Mouse (Mus musculus) stomach, embryonic 15.5 days (tissue): Measurements from ENCODE around the gene Zfp335. TPM values are rescaled to one million over a fixed set of nuclear protein-coding genes. Genes with fewer than 3 reads are reported as not detected.
"Not testable (repeated sequence)": the region's sequence is repeated elsewhere in the genome, so short reads cannot be mapped to it uniquely, and the experiment has no call there.

ENCODE experiments used
- ATAC-seq: fragments of 200-750 bp; cut with Nextera tagmentation; 2 replicates; pipeline ENCODE4 v1.8.0; 2017; ENCODE audit warnings: low read depth, moderate number of reproducible peaks, moderate TSS enrichment; ENCODE audit not compliant: insufficient read depth, low FRiP score
- H3K27ac ChIP-seq: fragments of 300-500 bp; sonication (generic); 2 replicates; pipeline ENCODE4 v1.5.1; 2015; ENCODE audit warnings: mild to moderate bottlenecking, inconsistent platforms
- H3K27me3 ChIP-seq: fragments of 300-500 bp; sonication (generic); replicated peaks from 2 replicates; pipeline ENCODE4 v1.6.1; 2015; ENCODE audit warnings: inconsistent platforms
- H3K36me3 ChIP-seq: fragments of 300-500 bp; sonication (generic); 2 replicates; pipeline ENCODE4 v1.6.1; 2015; ENCODE audit warnings: inconsistent platforms
- H3K4me1 ChIP-seq: fragments of 300-500 bp; sonication (generic); 2 replicates; pipeline ENCODE4 v1.6.1; 2015; ENCODE audit warnings: inconsistent platforms
- H3K4me2 ChIP-seq: fragments of 300-500 bp; sonication (generic); 2 replicates; pipeline ENCODE4 v1.6.1; 2015; ENCODE audit warnings: mild to moderate bottlenecking, inconsistent platforms
- H3K4me3 ChIP-seq: fragments of 300-500 bp; sonication (generic); replicated peaks from 2 replicates; pipeline ENCODE4 v1.5.1; 2015; ENCODE audit warnings: inconsistent platforms
- H3K9ac ChIP-seq: fragments of 300-500 bp; sonication (generic); 2 replicates; pipeline ENCODE4 v1.6.1; 2015; ENCODE audit warnings: inconsistent platforms
- H3K9me3 ChIP-seq: fragments of 300-500 bp; sonication (generic); 2 replicates; pipeline ENCODE4 v1.6.1; 2016; ENCODE audit warnings: inconsistent platforms
- WGBS: fragments of 180-500 bp; shearing (Covaris S2); methylation state at CpG from one replicate; pipeline ENCODE4 v1.1.7; 2015; 5-methylcytosine and 5-hydroxymethylcytosine counted together
- polyA plus RNA-seq: library from polyadenylated mRNA; unstranded; fragments of >200 nt; fragmentation: Nextera tagmentation; extraction: Ambion mirVana; gene quantifications from 2 replicates; pipeline ENCODE4 v1.2.1, GENCODE M21; 2015

Zfp335 gene
- polyA plus RNA-seq, 1 experiment from 2014 or later, result 10.6 TPM

GRCm38 (mm10) chr2:164875648-164876047 is 35.9 kb downstream of the Zfp335 start:
- not testable (repeated sequence) for H3K4me3 ChIP-seq, H3K4me2 ChIP-seq, H3K9me3 ChIP-seq, H3K9ac ChIP-seq, H3K27me3 ChIP-seq, H3K27ac ChIP-seq, ATAC-seq, H3K36me3 ChIP-seq
- WGBS, result 51% methylated on average over 2 of the region's 2 CpGs
- H3K4me1 ChIP-seq, result peaks cover 22% of the 10 kb centered on the region

DNA sequence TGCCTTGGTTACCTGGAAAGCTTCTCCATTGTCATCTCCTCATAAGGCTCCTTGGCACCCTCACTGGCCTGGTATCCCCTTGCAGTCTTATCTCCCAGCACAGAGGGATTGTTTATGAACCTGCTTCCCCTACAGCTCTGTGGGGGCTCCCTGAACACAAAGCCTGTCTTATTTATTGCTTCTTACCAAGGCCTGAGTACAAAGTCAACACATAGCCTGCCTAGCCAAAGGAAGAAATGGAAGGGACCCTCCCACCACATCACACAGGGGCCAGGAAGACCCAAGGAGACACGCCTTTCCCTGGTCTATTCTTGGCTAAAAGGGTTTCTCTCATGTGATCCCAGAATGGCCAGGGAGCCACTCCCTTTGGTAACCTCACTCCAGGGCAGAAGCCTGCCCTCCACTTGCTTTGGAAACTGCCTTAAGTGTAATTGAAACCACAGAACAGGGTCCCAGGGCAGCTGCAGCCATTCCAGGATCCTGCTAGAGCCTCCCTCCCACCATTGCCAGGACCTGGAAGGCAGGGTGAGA is 37.3 kb downstream of the Zfp335 start:
- H3K9ac ChIP-seq, result no peak overlapping the region
- WGBS, result 29% methylated on average over 1 of the region's 1 CpGs
- ATAC-seq, result no peak

DNA sequence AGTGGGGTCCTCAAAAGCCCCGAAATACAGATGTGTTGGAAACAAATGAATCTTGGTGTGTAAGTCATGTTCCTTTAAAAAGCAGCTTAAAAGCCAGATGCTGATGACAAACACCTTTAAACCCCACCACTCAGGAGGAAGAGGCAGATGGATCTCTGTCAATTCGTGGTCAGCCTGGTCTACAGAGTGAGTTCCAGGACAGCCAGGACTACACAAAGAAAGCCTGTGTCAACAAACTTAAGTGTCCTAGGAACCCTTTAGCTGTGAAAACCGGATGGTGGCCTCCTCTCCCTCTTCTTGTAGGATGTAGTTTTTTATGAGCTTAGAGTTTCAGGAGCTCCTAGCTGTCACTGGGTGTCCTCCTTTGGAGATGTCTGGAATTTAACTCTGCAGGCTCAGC is 37.9 kb downstream of the Zfp335 start:
- Histone ChIP-seq H3K27me3 (no peaks in the 10 kb centered on the region), H3K9ac (no peak overlapping the region), H3K9me3 (no peaks in the 10 kb centered on the region), H3K4me3 (no peak overlapping the region), H3K36me3 (no peaks in the 10 kb centered on the region), H3K4me1 (peaks cover 17% of the 10 kb centered on the region), H3K27ac (peak overlapping the region; percentile 67; the same call in 1 of the 2 replicates), H3K4me2 (no peak overlapping the region)
- no peak for ATAC-seq
- 46% methylated on average over 3 of the region's 3 CpGs for WGBS

More for the DNA sequence above, 37.3 kb downstream of the Zfp335 start:
- H3K27me3 ChIP-seq, result no peaks in the 10 kb centered on the region
- H3K4me3 ChIP-seq, result no peak overlapping the region
- H3K27ac ChIP-seq, result peak overlapping the region; percentile 67
- H3K4me2 ChIP-seq, result no peak overlapping the region
- peaks cover 17% of the 10 kb centered on the region for H3K4me1 ChIP-seq
- H3K9me3 ChIP-seq, result no peaks in the 10 kb centered on the region
- H3K36me3 ChIP-seq, result no peaks in the 10 kb centered on the region

DNA sequence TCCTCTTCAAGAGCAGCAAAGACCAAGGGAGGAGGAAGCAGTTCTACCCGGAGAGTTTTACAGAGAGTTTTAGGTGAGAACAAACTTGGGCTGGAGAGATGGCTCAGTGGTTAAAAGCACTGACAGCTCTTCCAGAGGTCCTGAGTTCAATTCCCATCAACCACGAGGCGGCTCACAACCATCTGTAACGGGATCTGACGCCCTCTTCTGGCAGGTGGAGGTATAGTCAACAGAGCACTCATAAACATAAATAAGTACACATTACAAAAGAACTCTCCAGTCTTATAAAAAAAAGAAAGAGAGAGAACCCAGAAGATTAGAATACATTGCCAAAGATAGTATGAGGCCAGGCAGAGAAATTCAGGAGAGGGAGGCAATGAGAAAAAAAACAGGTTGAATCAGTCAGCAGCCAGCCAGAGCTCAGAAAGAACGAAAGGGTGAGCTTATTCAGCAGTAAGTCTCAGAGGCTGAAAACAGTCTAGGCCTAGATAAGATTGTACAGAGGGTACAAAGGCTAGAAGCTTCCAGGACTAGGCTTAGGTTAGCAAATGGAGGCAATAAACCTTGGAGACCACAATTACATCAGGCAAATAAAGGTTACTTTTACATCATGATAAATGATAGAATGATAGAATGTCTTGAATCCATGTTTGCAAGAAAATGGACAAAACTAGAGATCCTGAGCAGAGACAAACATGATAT is 39.8 kb downstream of the Zfp335 start:
- H3K27ac ChIP-seq, result no peak overlapping the region
- H3K4me3 ChIP-seq, result no peak overlapping the region
- peaks cover 22% of the 10 kb centered on the region for H3K4me1 ChIP-seq
- no peak overlapping the region for H3K9ac ChIP-seq
- no peaks in the 10 kb centered on the region for H3K36me3 ChIP-seq
- no peak overlapping the region for H3K4me2 ChIP-seq
- H3K27me3 ChIP-seq, result no peaks in the 10 kb centered on the region
- 52% methylated on average over 6 of the region's 6 CpGs for WGBS
- H3K9me3 ChIP-seq, result no peaks in the 10 kb centered on the region
- ATAC-seq, result no peak

- no peak for ATAC-seq
- no peak overlapping the region for H3K9ac ChIP-seq
- 56% methylated on average over 7 of the region's 7 CpGs for WGBS
- no peak overlapping the region for H3K4me2 ChIP-seq
- H3K4me3 ChIP-seq, result no peak overlapping the region
- H3K4me1 ChIP-seq, result peaks cover 12% of the 10 kb centered on the region
- no peaks in the 10 kb centered on the region for H3K36me3 ChIP-seq
- H3K9me3 ChIP-seq, result no peaks in the 10 kb centered on the region
- no peak overlapping the region for H3K27ac ChIP-seq
- H3K27me3 ChIP-seq, result no peaks in the 10 kb centered on the region
Observed at GRCm38 (mm10) chr2:164868491-164868890, 43.1 kb downstream of the Zfp335 start.

GRCm38 (mm10) chr2:164867566-164867965 is 44.0 kb downstream of the Zfp335 start:
- Histone ChIP-seq H3K36me3 (no peaks in the 10 kb centered on the region), H3K9ac (no peak overlapping the region), H3K4me1 (peaks cover 15% of the 10 kb centered on the region), H3K9me3 (no peaks in the 10 kb centered on the region), H3K27ac (peak overlapping the region; percentile 68), H3K27me3 (no peaks in the 10 kb centered on the region), H3K4me3 (no peak overlapping the region), H3K4me2 (no peak overlapping the region)
- WGBS, result 93% methylated on average over 7 of the region's 7 CpGs
- no peak for ATAC-seq

- H3K9ac ChIP-seq, result no peak overlapping the region
- peaks cover 19% of the 10 kb centered on the region for H3K4me1 ChIP-seq
- 29% methylated on average over 16 of the region's 16 CpGs for WGBS
- H3K27ac ChIP-seq, result peak overlapping the region; percentile 68
- H3K36me3 ChIP-seq, result no peaks in the 10 kb centered on the region
- no peaks in the 10 kb centered on the region for H3K27me3 ChIP-seq
- peak; percentile 56 for ATAC-seq
- no peaks in the 10 kb centered on the region for H3K9me3 ChIP-seq
- H3K4me3 ChIP-seq, result no peak overlapping the region
- H3K4me2 ChIP-seq, result no peak overlapping the region
Observed at GRCm38 (mm10) chr2:164866741-164867551, 44.6 kb downstream of the Zfp335 start.

GRCm38 (mm10) chr2:164864593-164864992 is 47.0 kb downstream of the Zfp335 start:
- Histone ChIP-seq H3K4me1 (peaks cover 32% of the 10 kb centered on the region), H3K27ac (no peak overlapping the region), H3K9ac (no peak overlapping the region), H3K4me3 (no peak overlapping the region), H3K9me3 (no peaks in the 10 kb centered on the region), H3K27me3 (no peaks in the 10 kb centered on the region), H3K4me2 (no peak overlapping the region), H3K36me3 (no peaks in the 10 kb centered on the region)
- 55% methylated on average over 4 of the region's 4 CpGs for WGBS
- no peak for ATAC-seq

DNA sequence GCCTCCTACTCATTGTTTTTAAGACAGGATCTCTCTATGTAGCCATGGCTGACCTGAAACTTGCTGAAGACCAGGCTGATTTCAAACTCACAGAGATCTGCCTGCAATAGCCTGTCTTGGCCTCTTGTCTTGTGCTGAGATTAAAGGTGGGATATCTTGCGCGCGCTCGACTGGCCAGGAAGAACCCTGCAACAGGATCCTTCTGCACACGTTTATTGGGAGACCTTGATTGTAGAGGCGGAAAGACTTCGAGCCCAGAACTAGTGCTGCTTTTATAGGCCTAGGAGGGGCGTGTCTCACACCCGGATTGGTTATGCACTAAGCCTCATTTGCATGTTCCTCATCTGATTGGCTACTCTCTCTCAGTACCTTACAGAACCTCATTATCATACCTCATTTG is 48.1 kb downstream of the Zfp335 start:
- H3K36me3 ChIP-seq, H3K4me2 ChIP-seq, H3K9me3 ChIP-seq, ATAC-seq, H3K4me3 ChIP-seq, H3K9ac ChIP-seq, H3K27me3 ChIP-seq, H3K27ac ChIP-seq: not testable (repeated sequence)
- 90% methylated on average over 7 of the region's 9 CpGs for WGBS
- peaks cover 37% of the 10 kb centered on the region for H3K4me1 ChIP-seq

- Histone ChIP-seq H3K4me3 (no peak overlapping the region), H3K4me1 (peaks cover 45% of the 10 kb centered on the region), H3K27me3 (peaks cover 5% of the 10 kb centered on the region), H3K9ac (no peak overlapping the region), H3K27ac (peak overlapping the region; percentile 84), H3K36me3 (no peaks in the 10 kb centered on the region), H3K4me2 (peak overlapping the region; percentile 0; the same call in 1 of the 2 replicates), H3K9me3 (no peaks in the 10 kb centered on the region)
- WGBS, result 19% methylated on average over 9 of the region's 9 CpGs
- peak; percentile 67 for ATAC-seq
Observed at GRCm38 (mm10) chr2:164862179-164862861, 49.2 kb downstream of the Zfp335 start.

- H3K27ac ChIP-seq, result no peak overlapping the region; the same call in 1 of the 2 replicates
- H3K9me3 ChIP-seq, result no peaks in the 10 kb centered on the region
- H3K4me1 ChIP-seq, result peaks cover 50% of the 10 kb centered on the region
- no peaks in the 10 kb centered on the region for H3K36me3 ChIP-seq
- no peak overlapping the region for H3K4me3 ChIP-seq
- WGBS, result 56% methylated on average over 4 of the region's 4 CpGs
- no peak overlapping the region for H3K9ac ChIP-seq
- no peak for ATAC-seq
- peaks cover 12% of the 10 kb centered on the region for H3K27me3 ChIP-seq
- no peak overlapping the region for H3K4me2 ChIP-seq
Observed at GRCm38 (mm10) chr2:164861094-164861493, 50.5 kb downstream of the Zfp335 start.
